Comparison of ENCODE assay signal across 26 mouse cellular contexts in genomic region chr2:135106649-135107048, GRCm38 (mm10).
"Had no signal": no experiment of that assay in that cellular context is flagged by ENCODE, and none has a peak within 500 bp of the region (broad histone marks: within the 10 kb centered on the region; RNA-seq: fewer than 3 reads in every experiment).

No protein-coding gene starts in this region.

- H3K36me3 ChIP-seq: embryonic facial prominence, embryonic 10.5 days; embryonic facial prominence, embryonic 12.5 days; embryonic facial prominence, embryonic 13.5 days; embryonic facial prominence, embryonic 15.5 days; forebrain, embryonic 10.5 days; forebrain, embryonic 12.5 days; forebrain, embryonic 15.5 days; heart, embryonic 10.5 days had no signal

- H3K27ac ChIP-seq: embryonic facial prominence, embryonic 10.5 days; embryonic facial prominence, embryonic 12.5 days; embryonic facial prominence, embryonic 13.5 days; embryonic facial prominence, embryonic 15.5 days; forebrain, embryonic 10.5 days; forebrain, embryonic 12.5 days; forebrain, embryonic 13.5 days; forebrain, embryonic 15.5 days; gastrocnemius, adult 2 months; heart, adult 2 months; heart, embryonic 10.5 days had no signal

- H3K4me3 ChIP-seq: embryonic facial prominence, embryonic 10.5 days; embryonic facial prominence, embryonic 12.5 days; embryonic facial prominence, embryonic 13.5 days; embryonic facial prominence, embryonic 15.5 days; erythroblast, embryonic 14.5 days; forebrain, embryonic 10.5 days; forebrain, embryonic 12.5 days; forebrain, embryonic 13.5 days; forebrain, embryonic 15.5 days; gastrocnemius, adult 2 months; heart, adult 2 months; heart, embryonic 10.5 days had no signal

- H3K4me1 ChIP-seq: embryonic facial prominence, embryonic 12.5 days; embryonic facial prominence, embryonic 13.5 days; embryonic facial prominence, embryonic 15.5 days; heart, embryonic 10.5 days had no signal

- H3K4me2 ChIP-seq: embryonic facial prominence, embryonic 12.5 days; embryonic facial prominence, embryonic 13.5 days; embryonic facial prominence, embryonic 15.5 days; forebrain, embryonic 12.5 days; forebrain, embryonic 13.5 days; forebrain, embryonic 15.5 days; heart, embryonic 11.5 days had no signal

- H3K9me3 ChIP-seq: embryonic facial prominence, embryonic 10.5 days; embryonic facial prominence, embryonic 12.5 days; embryonic facial prominence, embryonic 13.5 days; embryonic facial prominence, embryonic 15.5 days; forebrain, embryonic 10.5 days; forebrain, embryonic 12.5 days; forebrain, embryonic 13.5 days; forebrain, embryonic 15.5 days; heart, embryonic 10.5 days had no signal

- H3K27me3 ChIP-seq: embryonic facial prominence, embryonic 12.5 days; embryonic facial prominence, embryonic 13.5 days; embryonic facial prominence, embryonic 15.5 days; forebrain, embryonic 12.5 days; forebrain, embryonic 13.5 days; forebrain, embryonic 15.5 days had no signal

- DNase-seq: cerebellum, postnatal 14 days; cerebellum, postnatal 25 days; cerebellum, postnatal 36 days; embryo, embryonic 11 days; forebrain, postnatal 0 days; gastrocnemius, adult 2 months; gastrocnemius, postnatal 10 days; gastrocnemius, postnatal 14 days; gastrocnemius, postnatal 25 days; gastrocnemius, postnatal 36 days; heart, adult 11 months; heart, adult 18-20 months; heart, adult 2 months had no signal

- H3K9ac ChIP-seq: embryonic facial prominence, embryonic 12.5 days; embryonic facial prominence, embryonic 13.5 days; embryonic facial prominence, embryonic 15.5 days; forebrain, embryonic 12.5 days; forebrain, embryonic 13.5 days; forebrain, embryonic 15.5 days; forebrain, postnatal 0 days had no signal

- ATAC-seq: forebrain, embryonic 13.5 days; forebrain, embryonic 14.5 days; forebrain, embryonic 15.5 days; forebrain, embryonic 16.5 days; forebrain, postnatal 0 days had no signal
